Mouse (Mus musculus) embryonic fibroblast, embryonic 13.5 days (primary cell): ENCODE measurements at regions not wholly inside any gene's neighbourhood (a gene's known extent, or its start where the extent isn't known, plus 50 kb on each side); places are given as distances from the start of the nearest gene placed in this dataset.

Source experiments
- CTCF ChIP-seq: IDR thresholded peaks from 2 replicates; pipeline ENCODE4 v1.5.1; 2011; ENCODE audit warnings: mild to moderate bottlenecking, control low read depth, low read length, moderate library complexity, borderline replicate concordance; ENCODE audit not compliant: insufficient read depth
- POLR2A ChIP-seq: IDR thresholded peaks from 2 replicates; pipeline ENCODE4 v1.6.1; 2011; ENCODE audit warnings: low read depth, mild to moderate bottlenecking, control low read depth, low read length, moderate library complexity

GRCm38 (mm10) chr9:32916731-32917130, 280.7 kb downstream of the Ets1 start:
- TF ChIP-seq POLR2A (no peak), CTCF (no peak)
